Mouse (Mus musculus) midbrain, embryonic 10.5 days (tissue): ENCODE measurements around the gene Cav2. TPM values are rescaled to one million over a fixed set of nuclear protein-coding genes. Genes with fewer than 3 reads are reported as not detected.

Experiments
- DNase-seq: peaks from one replicate; pipeline ENCODE4 v3.0.0-alpha.2; 2017; ENCODE audit warnings: low spot score
- H3K27ac ChIP-seq: fragments of 300-500 bp; sonication (generic); replicated peaks from 2 replicates; pipeline ENCODE4 v1.5.1; 2016; ENCODE audit warnings: mild to moderate bottlenecking
- H3K27me3 ChIP-seq: fragments of 300-500 bp; sonication (generic); 2 replicates; pipeline ENCODE4 v1.6.1; 2016; ENCODE audit warnings: low read depth, mild to moderate bottlenecking; ENCODE audit not compliant: poor library complexity, severe bottlenecking
- H3K36me3 ChIP-seq: fragments of 300-500 bp; sonication (generic); 2 replicates; pipeline ENCODE4 v1.6.1; 2016; ENCODE audit warnings: mild to moderate bottlenecking, moderate library complexity
- H3K4me1 ChIP-seq: fragments of 300-500 bp; sonication (generic); 2 replicates; pipeline ENCODE4 v1.6.1; 2016
- H3K4me3 ChIP-seq: fragments of 300-500 bp; sonication (generic); 2 replicates; pipeline ENCODE4 v1.5.1; 2016; ENCODE audit warnings: mild to moderate bottlenecking, moderate library complexity
- H3K9me3 ChIP-seq: fragments of 300-500 bp; sonication (generic); replicated peaks from 2 replicates; pipeline ENCODE4 v1.6.1; 2016; ENCODE audit warnings: mild to moderate bottlenecking
- WGBS: fragments of 180-500 bp; shearing (Covaris S2); methylation state at CpG from one replicate; pipeline ENCODE4 v1.1.7; 2016; 5-methylcytosine and 5-hydroxymethylcytosine counted together
- polyA plus RNA-seq: library from polyadenylated mRNA; unstranded; fragments of >200 nt; fragmentation: Nextera tagmentation; extraction: Ambion mirVana; gene quantifications from 2 replicates; pipeline ENCODE4 v1.2.1, GENCODE M21; 2016

The Cav2 gene
- polyA plus RNA-seq, 1 experiment from 2014 or later, result 5.0 TPM

DNA sequence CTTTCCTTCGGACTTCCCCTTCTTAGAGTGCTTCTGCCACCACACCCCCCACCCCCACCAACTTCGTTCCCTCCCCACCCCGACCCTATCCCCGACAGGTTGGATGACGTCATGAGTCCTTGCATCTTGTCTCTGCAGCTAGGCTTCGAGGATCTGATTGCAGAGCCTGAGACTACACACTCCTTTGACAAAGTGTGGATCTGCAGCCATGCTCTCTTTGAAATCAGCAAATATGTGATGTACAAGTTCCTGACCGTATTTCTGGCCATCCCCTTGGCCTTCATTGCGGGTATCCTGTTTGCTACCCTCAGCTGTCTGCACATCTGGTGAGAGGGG lies 740 bp downstream of the Cav2 start:
- Histone ChIP-seq H3K27me3 (peaks cover 29% of the 10 kb centered on the region), H3K9me3 (no peaks in the 10 kb centered on the region), H3K27ac (peak overlapping the region; percentile 87), H3K36me3 (no peaks in the 10 kb centered on the region), H3K4me1 (peaks cover 25% of the 10 kb centered on the region), H3K4me3 (peak overlapping the region; percentile 68)
- DNase-seq, result no peak
- WGBS, result 28% methylated on average over 8 of the region's 8 CpGs

DNA sequence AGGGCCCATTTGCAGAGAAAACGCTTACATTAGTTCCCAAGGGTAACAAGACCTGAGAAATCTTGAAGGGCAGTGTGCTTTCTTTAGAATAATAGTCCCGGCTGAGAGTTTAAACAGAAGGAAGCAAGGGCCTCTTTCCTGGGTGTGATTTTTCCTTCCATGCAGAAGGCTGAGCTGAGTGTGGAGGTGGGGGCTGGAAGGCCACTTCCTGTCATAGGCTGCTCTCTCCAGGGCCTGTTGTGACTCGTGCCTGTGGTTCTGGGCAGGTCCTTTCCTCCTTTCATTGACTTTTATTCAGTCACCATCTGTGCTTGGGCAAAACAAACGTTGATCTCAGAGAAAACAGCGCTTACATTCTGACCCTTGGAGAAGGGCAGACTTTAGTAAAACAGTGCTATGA lies 1.2 kb downstream of the Cav2 start:
- WGBS, result 45% methylated on average over 5 of the region's 5 CpGs
- no peak overlapping the region for H3K27ac ChIP-seq
- no peak for DNase-seq
- H3K4me1 ChIP-seq, result peaks cover 25% of the 10 kb centered on the region
- H3K27me3 ChIP-seq, result peaks cover 29% of the 10 kb centered on the region
- no peaks in the 10 kb centered on the region for H3K9me3 ChIP-seq
- H3K36me3 ChIP-seq, result no peaks in the 10 kb centered on the region
- H3K4me3 ChIP-seq, result 0 out of 2 replicates have a peak overlapping the region, but pooled peaks have one; percentile 2

DNA sequence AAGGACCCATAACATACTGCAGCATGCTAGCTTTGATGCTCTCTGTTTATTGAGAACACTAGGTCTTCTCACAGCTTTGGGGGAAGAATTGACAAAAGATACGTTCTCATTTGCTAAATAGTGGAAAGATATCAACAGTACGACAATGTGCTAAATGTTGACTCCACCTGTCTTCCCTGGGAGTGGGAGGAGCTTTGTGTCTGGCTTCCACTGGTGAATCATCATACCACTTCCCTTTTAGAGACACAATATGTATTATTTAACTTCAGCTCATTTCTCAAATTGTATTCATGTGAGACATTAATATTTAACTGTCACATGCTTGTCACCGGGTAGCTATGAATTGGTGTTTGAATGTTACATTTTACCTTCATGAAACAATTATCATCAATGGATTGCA lies 2.8 kb downstream of the Cav2 start:
- peaks cover 29% of the 10 kb centered on the region for H3K27me3 ChIP-seq
- no peak for DNase-seq
- WGBS, result 88% methylated on average over 3 of the region's 3 CpGs
- peaks cover 25% of the 10 kb centered on the region for H3K4me1 ChIP-seq
- no peak overlapping the region for H3K4me3 ChIP-seq
- no peak overlapping the region for H3K27ac ChIP-seq
- no peaks in the 10 kb centered on the region for H3K36me3 ChIP-seq
- H3K9me3 ChIP-seq, result no peaks in the 10 kb centered on the region

GRCm38 (mm10) chr6:17286381-17286780 lies 5.4 kb downstream of the Cav2 start:
- Histone ChIP-seq H3K4me1 (peaks cover 15% of the 10 kb centered on the region), H3K4me3 (no peak overlapping the region), H3K27me3 (peaks cover 10% of the 10 kb centered on the region), H3K36me3 (no peaks in the 10 kb centered on the region), H3K9me3 (no peaks in the 10 kb centered on the region), H3K27ac (no peak overlapping the region)
- 87% methylated on average over 4 of the region's 4 CpGs for WGBS
- DNase-seq, result no peak

DNA sequence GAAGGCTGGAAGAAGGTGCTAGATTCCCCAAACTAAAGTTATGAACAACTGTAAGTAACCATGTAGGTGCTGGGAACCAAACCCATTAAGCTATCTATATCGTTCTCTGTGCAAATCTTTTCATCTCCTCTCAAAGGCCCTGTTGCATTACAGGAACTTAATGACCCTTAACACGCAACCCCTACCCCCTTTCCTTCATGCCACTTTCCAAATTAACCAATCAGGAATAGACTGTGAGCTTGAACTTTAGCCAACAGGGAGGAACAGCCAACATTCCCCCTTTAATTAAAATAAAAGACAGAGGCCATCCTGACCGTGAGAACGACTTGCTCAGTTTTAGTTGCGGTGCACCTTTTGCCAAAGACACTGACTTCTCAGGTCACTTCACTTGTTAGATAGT lies 14.1 kb downstream of the Cav2 start:
- 84% methylated on average over 5 of the region's 5 CpGs for WGBS

GRCm38 (mm10) chr6:17305954-17306601 lies 25.1 kb downstream of the Cav2 start, which contains the start of gene Cav1:
Cav1 (plus strand) TSS chr6:17306335.
- Histone ChIP-seq H3K9me3 (no peaks in the 10 kb centered on the region), H3K27ac (peak within 1 kb of the TSS; percentile 64), H3K4me3 (peak within 1 kb of the TSS; percentile 63), H3K27me3 (peaks cover 54% of the 10 kb centered on the region), H3K4me1 (peaks cover 25% of the 10 kb centered on the region), H3K36me3 (no peaks in the 10 kb centered on the region)
- WGBS, result under 1% methylated on average over 26 of the region's 26 CpGs
- DNase-seq, result peak; percentile 73

More for the DNA sequence above, 14.1 kb downstream of the Cav2 start:
- Histone ChIP-seq H3K27ac (no peak overlapping the region), H3K9me3 (no peaks in the 10 kb centered on the region), H3K4me1 (peaks cover 24% of the 10 kb centered on the region), H3K36me3 (no peaks in the 10 kb centered on the region), H3K27me3 (no peaks in the 10 kb centered on the region), H3K4me3 (no peak overlapping the region)
- no peak for DNase-seq

GRCm38 (mm10) chr6:17306602-17307325 lies 25.8 kb downstream of the Cav2 start:
- peak; percentile 27 for DNase-seq
- 2% methylated on average over 19 of the region's 19 CpGs for WGBS
- H3K9me3 ChIP-seq, result no peaks in the 10 kb centered on the region
- peaks cover 54% of the 10 kb centered on the region for H3K27me3 ChIP-seq
- H3K27ac ChIP-seq, result peak overlapping the region; percentile 64; the same call in 1 of the 2 replicates
- H3K4me3 ChIP-seq, result peak overlapping the region; percentile 63
- no peaks in the 10 kb centered on the region for H3K36me3 ChIP-seq
- peaks cover 25% of the 10 kb centered on the region for H3K4me1 ChIP-seq

DNA sequence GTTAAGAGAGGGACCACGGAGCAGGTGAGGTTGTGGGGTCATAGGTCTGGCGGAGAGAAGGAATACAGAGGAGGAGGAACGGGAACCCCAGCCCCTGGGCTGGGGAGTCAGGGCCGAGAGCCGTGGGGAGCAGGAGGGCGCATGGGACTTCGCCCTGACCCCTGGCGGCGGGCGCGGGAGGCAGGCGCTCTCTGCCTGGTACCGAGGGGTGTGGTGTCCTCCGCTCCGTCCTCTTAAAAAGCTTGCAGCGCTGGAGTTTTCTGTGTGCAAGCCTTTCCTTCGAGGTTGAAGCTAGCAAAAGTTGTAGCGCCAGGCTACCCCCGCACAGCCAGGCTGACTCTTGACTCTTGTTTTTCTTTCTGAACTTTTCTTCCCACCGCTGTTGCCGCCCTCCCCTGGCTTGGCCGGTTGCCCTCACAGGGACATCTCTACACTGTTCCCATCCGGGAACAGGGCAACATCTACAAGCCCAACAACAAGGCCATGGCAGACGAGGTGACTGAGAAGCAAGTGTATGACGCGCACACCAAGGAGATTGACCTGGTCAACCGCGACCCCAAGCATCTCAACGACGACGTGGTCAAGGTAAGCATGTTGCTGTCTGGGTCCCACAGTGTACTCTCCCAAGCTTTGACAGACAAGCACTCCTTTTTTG lies 26.6 kb downstream of the Cav2 start:
- 2% methylated on average over 31 of the region's 31 CpGs for WGBS

DNA sequence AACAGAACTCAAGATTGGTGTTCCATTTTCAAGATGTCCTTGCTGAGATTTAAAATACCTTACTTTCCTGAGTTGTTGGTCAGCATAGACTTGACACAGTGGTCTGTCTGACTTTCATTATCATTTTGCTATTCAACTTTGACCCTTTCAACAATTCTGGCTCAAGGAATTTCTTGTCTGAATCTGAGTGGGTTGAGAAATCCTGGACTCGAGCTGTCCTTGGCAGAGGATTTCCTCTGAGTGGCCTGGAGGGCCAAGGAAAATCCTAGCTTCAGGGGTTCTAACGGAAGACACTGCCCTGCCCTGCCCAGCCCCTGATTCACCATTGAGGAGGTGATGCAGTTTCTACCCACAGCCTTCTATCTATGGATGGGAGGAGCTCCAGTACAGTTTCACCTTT lies 27.7 kb downstream of the Cav2 start:
- peaks cover 25% of the 10 kb centered on the region for H3K4me1 ChIP-seq
- no peaks in the 10 kb centered on the region for H3K36me3 ChIP-seq
- no peak for DNase-seq
- H3K9me3 ChIP-seq, result no peaks in the 10 kb centered on the region
- no peak overlapping the region for H3K27ac ChIP-seq
- WGBS, result 54% methylated on average over 2 of the region's 2 CpGs
- H3K4me3 ChIP-seq, result no peak overlapping the region
- peaks cover 54% of the 10 kb centered on the region for H3K27me3 ChIP-seq

More for the DNA sequence above, 26.6 kb downstream of the Cav2 start:
- no peaks in the 10 kb centered on the region for H3K36me3 ChIP-seq
- peaks cover 54% of the 10 kb centered on the region for H3K27me3 ChIP-seq
- H3K9me3 ChIP-seq, result no peaks in the 10 kb centered on the region
- no peak overlapping the region for H3K27ac ChIP-seq
- H3K4me1 ChIP-seq, result peaks cover 25% of the 10 kb centered on the region
- H3K4me3 ChIP-seq, result peak overlapping the region; percentile 63
- peak; percentile 77 for DNase-seq

DNA sequence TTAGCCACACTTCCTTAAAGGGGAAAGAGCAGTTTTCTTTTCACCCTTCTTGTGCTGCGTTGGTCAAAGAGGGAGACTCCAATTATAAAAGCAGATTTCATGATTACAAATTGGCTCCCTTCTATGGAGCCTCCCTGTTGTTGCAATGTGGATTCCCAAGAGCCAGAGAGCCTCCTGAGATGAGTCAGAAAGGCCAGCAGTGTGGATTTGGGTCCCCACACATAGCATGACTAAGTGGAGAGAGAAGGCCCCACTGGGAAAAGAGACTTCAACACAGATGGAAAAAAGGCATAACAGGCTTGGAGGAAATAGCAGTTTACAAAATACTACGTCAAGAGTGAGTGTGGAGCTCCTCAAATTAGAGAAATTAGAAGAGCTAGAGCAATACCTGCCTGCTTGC lies 28.3 kb downstream of the Cav2 start:
- H3K4me3 ChIP-seq, result no peak overlapping the region
- no peak for DNase-seq
- no peak overlapping the region for H3K27ac ChIP-seq
- H3K27me3 ChIP-seq, result peaks cover 51% of the 10 kb centered on the region
- whole genome bisulfite sequencing, result 91% methylated on average over 2 of the region's 2 CpGs
- peaks cover 25% of the 10 kb centered on the region for H3K4me1 ChIP-seq
- no peaks in the 10 kb centered on the region for H3K9me3 ChIP-seq
- H3K36me3 ChIP-seq, result no peaks in the 10 kb centered on the region

- Histone ChIP-seq H3K27ac (no peak overlapping the region), H3K4me3 (no peak overlapping the region), H3K27me3 (peaks cover 7% of the 10 kb centered on the region), H3K9me3 (no peaks in the 10 kb centered on the region), H3K4me1 (0 out of 2 replicates have a peak, but pooled peaks cover 6% of the 10 kb centered on the region), H3K36me3 (no peaks in the 10 kb centered on the region)
- DNase-seq, result no peak
- WGBS, result 91% methylated on average over 2 of the region's 2 CpGs
Measured at GRCm38 (mm10) chr6:17314241-17314640, 33.3 kb downstream of the Cav2 start.

DNA sequence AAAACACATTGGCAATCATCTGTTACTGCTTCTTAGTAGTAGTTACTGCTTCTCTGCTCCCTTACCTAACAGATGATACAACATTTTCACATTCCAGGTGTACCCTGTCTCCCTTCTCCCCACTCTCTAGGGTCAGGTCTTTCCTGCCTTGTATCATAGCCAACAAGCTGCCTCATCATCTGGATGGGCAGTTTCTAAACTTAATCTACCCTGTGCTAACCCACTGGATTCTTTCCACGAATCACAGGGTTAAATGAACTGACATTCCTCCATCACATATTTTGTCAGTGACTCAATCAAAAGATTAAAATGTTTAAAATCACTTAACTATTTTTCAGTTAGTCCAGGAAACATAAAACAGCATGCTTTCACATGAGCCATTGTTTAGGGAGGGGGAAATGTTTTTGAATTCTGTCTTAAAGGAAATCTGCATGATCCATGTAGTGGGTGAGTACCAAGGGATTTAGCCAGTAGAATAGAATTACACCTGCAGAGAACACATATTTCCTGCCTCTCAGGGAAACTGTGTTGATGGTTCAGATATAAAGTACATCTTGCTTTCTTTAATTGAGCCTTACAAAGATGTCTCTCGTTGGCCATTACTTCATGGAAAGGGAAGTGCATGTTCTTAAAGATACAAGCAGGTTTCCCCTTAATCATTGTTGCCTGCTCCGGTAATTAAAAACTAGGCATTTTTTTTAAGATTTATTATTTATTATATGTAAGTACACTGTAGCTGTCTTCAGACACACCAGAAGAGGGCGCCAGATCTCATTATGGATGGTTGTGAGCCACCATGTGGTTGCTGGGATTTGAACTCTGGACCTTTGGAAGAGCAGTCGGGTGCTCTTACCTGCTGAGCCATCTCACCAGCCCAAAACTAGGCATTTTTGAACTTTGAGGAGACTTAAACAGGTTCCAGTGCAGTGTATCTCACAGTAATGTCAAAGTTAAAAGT lies 34.0 kb downstream of the Cav2 start:
- Histone ChIP-seq H3K27ac (no peak overlapping the region), H3K27me3 (peaks cover under 1% of the 10 kb centered on the region; the same call in 1 of the 2 replicates), H3K4me1 (0 out of 2 replicates have a peak, but pooled peaks cover 6% of the 10 kb centered on the region), H3K4me3 (no peak overlapping the region), H3K36me3 (no peaks in the 10 kb centered on the region), H3K9me3 (no peaks in the 10 kb centered on the region)
- 82% methylated on average over 5 of the region's 5 CpGs for WGBS
- DNase-seq, result no peak
